ENCODE assay signal across 7 mouse cellular contexts in genomic region chr5:76303745-76304451, GRCm38 (mm10). TPM values are rescaled to one million over a fixed set of nuclear protein-coding genes. Genes with fewer than 3 reads are reported as not detected.
DNase-seq lines count a peak whose midpoint lies in the region; ATAC-seq lines count a peak whose summit lies in the region.

No protein-coding gene starts in this region.

- peak overlapping the region; percentile 92 for H3K4me3 ChIP-seq in intestine, embryonic 16.5 days (ENCODE audit: low read length)
- H3K4me3 ChIP-seq in limb, embryonic 11.5 days (ENCODE audit: low read depth, low read length) = peak overlapping the region; percentile 93
- H3K4me3 ChIP-seq in midbrain, embryonic 13.5 days (replicated peaks) = peak overlapping the region; percentile 96

- H3K27ac ChIP-seq in intestine, embryonic 16.5 days (ENCODE audit: low read length) = peak overlapping the region; percentile 99
- H3K27ac ChIP-seq in limb, embryonic 11.5 days (replicated peaks; ENCODE audit: low read depth, low read length) = peak overlapping the region; percentile 95
- H3K27ac ChIP-seq in midbrain, embryonic 13.5 days = peak overlapping the region; percentile 98

- H3K27me3 ChIP-seq in intestine, embryonic 16.5 days (replicated peaks; ENCODE audit: control insufficient read depth, insufficient read depth, low read length) = no peaks in the 10 kb centered on the region
- no peaks in the 10 kb centered on the region for H3K27me3 ChIP-seq in limb, embryonic 11.5 days (ENCODE audit: control insufficient read depth, insufficient read depth, low read length)
- H3K27me3 ChIP-seq in midbrain, embryonic 13.5 days = peaks cover 3% of the 10 kb centered on the region; the same call in 1 of the 2 replicates

- ATAC-seq in intestine, embryonic 16.5 days = peak; percentile 66
- peak; percentile 79 for ATAC-seq in limb, embryonic 11.5 days (ENCODE audit: insufficient number of reproducible peaks, low FRiP score, low TSS enrichment, low read depth)
- peak; percentile 82 for ATAC-seq in midbrain, embryonic 13.5 days

- DNase-seq in adrenal gland, adult 18-20 months (ENCODE audit: low spot score in 2 of 2) = peak; percentile 82 to 87
- peak; percentile 74 for DNase-seq in embryo, embryonic 10 days (ENCODE audit: low spot score)
- peak; percentile 72 to 77 for DNase-seq in gastrocnemius, postnatal 36 days
- DNase-seq in limb, embryonic 11.5 days (ENCODE audit: low spot score) = peak; percentile 72
- DNase-seq in spleen, adult 12 weeks (ENCODE audit: low spot score) = peak; percentile 38

- H3K4me1 ChIP-seq in intestine, embryonic 16.5 days (ENCODE audit: control insufficient read depth, insufficient read depth, low read length) = peaks cover 11% of the 10 kb centered on the region
- no peaks in the 10 kb centered on the region for H3K4me1 ChIP-seq in limb, embryonic 11.5 days (ENCODE audit: control insufficient read depth, insufficient read depth, low read length)
- peaks cover 34% of the 10 kb centered on the region for H3K4me1 ChIP-seq in midbrain, embryonic 13.5 days (replicated peaks)

- no peaks in the 10 kb centered on the region for H3K9me3 ChIP-seq in intestine, embryonic 16.5 days (ENCODE audit: control insufficient read depth, low read length)
- H3K9me3 ChIP-seq in limb, embryonic 11.5 days (ENCODE audit: control insufficient read depth, low read length) = no peaks in the 10 kb centered on the region
- no peaks in the 10 kb centered on the region for H3K9me3 ChIP-seq in midbrain, embryonic 13.5 days

- intact Hi-C loops in gastrocnemius, postnatal 36 days (cut with DNase I) = loop anchor here (10.0 kb wide), 2 partner anchors 111 to 231 kb away; no protein-coding TSS in a partner anchor

- under 1% methylated on average over 86 of the region's 100 CpGs for WGBS in intestine, embryonic 16.5 days
- under 1% methylated on average over 71 of the region's 100 CpGs for WGBS in limb, embryonic 11.5 days
- under 1% methylated on average over 82 of the region's 100 CpGs for WGBS in midbrain, embryonic 13.5 days

- peak overlapping the region; percentile 69 for H3K4me2 ChIP-seq in intestine, embryonic 16.5 days (ENCODE audit: low read depth, low read length)
- H3K4me2 ChIP-seq in limb, embryonic 11.5 days (ENCODE audit: low read depth, severe bottlenecking) = peak overlapping the region; percentile 85
- peak overlapping the region; percentile 83 for H3K4me2 ChIP-seq in midbrain, embryonic 13.5 days (replicated peaks)

- no peaks in the 10 kb centered on the region for H3K36me3 ChIP-seq in intestine, embryonic 16.5 days (ENCODE audit: control insufficient read depth, insufficient read depth, low read length)
- H3K36me3 ChIP-seq in limb, embryonic 11.5 days (ENCODE audit: control insufficient read depth, insufficient read depth, low read length) = no peaks in the 10 kb centered on the region
- H3K36me3 ChIP-seq in midbrain, embryonic 13.5 days = no peaks in the 10 kb centered on the region

- H3K9ac ChIP-seq in intestine, embryonic 16.5 days (ENCODE audit: low read depth, low read length) = peak overlapping the region; percentile 99
- H3K9ac ChIP-seq in limb, embryonic 11.5 days (ENCODE audit: low read length) = peak overlapping the region; percentile 86
- peak overlapping the region; percentile 95 for H3K9ac ChIP-seq in midbrain, embryonic 13.5 days (replicated peaks)

RNA-seq across cellular contexts. Expression of gene Clock, which starts 0.7 kb away (rescaled TPM):
- total RNA-seq in adrenal gland, adult 18-20 months (2021) = 10 to 100 TPM; 48.8 to 54.2 TPM
- 10 to 100 TPM; 14.8 to 15.1 TPM for total RNA-seq in gastrocnemius, postnatal 36 days (2021)
- 10.5 and 10.9 TPM in 2 replicates for polyA plus RNA-seq in intestine, embryonic 16.5 days (2015; fragmentation: Nextera tagmentation; extraction: Ambion mirVana)
- 13.0 and 13.2 TPM in 2 replicates for polyA plus RNA-seq in limb, embryonic 11.5 days (2014; fragmentation: Nextera tagmentation; extraction: Ambion mirVana)
- polyA plus RNA-seq in midbrain, embryonic 13.5 days (2015; fragmentation: Nextera tagmentation; extraction: Ambion mirVana) = 13.0 and 13.9 TPM in 2 replicates

RNA-seq across cellular contexts. Expression of gene Pdcl2, which starts 27.1 kb away (rescaled TPM):
- not detected for total RNA-seq in adrenal gland, adult 18-20 months (2021)
- not detected for total RNA-seq in gastrocnemius, postnatal 36 days (2021)
- polyA plus RNA-seq in intestine, embryonic 16.5 days (2015; fragmentation: Nextera tagmentation; extraction: Ambion mirVana) = not detected in 2 replicates
- not detected in 2 replicates for polyA plus RNA-seq in limb, embryonic 11.5 days (2014; fragmentation: Nextera tagmentation; extraction: Ambion mirVana)
- polyA plus RNA-seq in midbrain, embryonic 13.5 days (2015; fragmentation: Nextera tagmentation; extraction: Ambion mirVana) = not detected in 2 replicates

RNA-seq across cellular contexts. Expression of gene Nmu, which starts 59.7 kb away (rescaled TPM):
- total RNA-seq in adrenal gland, adult 18-20 months (2021) = not detected
- total RNA-seq in gastrocnemius, postnatal 36 days (2021) = not detected
- 0.27 and 0.34 TPM in 2 replicates for polyA plus RNA-seq in intestine, embryonic 16.5 days (2015; fragmentation: Nextera tagmentation; extraction: Ambion mirVana)
- 0.49 TPM in 1 of 2 replicates, not detected in the other for polyA plus RNA-seq in limb, embryonic 11.5 days (2014; fragmentation: Nextera tagmentation; extraction: Ambion mirVana)
- not detected in 2 replicates for polyA plus RNA-seq in midbrain, embryonic 13.5 days (2015; fragmentation: Nextera tagmentation; extraction: Ambion mirVana)

Comparison
In these comparisons a context has a peak if more than half of its experiments do, and no peak if none do; other contexts are left out.
1. Peak in every context shown above with its lines: DNase-seq, ATAC-seq, H3K4me3 ChIP-seq and H3K27ac ChIP-seq.